Comparison of ENCODE assay signal across 24 mouse cellular contexts in genomic region chr13:75160661-75161060, GRCm38 (mm10).
DNase-seq lines count a peak whose midpoint lies in the region; ATAC-seq and TF ChIP-seq lines count a peak whose summit lies in the region.
"Had no signal": no experiment of that assay in that cellular context is flagged by ENCODE, and none has a peak within 500 bp of the region (broad histone marks: within the 10 kb centered on the region; RNA-seq: fewer than 3 reads in every experiment).

No protein-coding gene starts in this region.

- no peak for TF ChIP-seq CTCF in brain, embryonic 14.5 days (IDR thresholded peaks at IDR 0.05; ENCODE audit: borderline replicate concordance, extremely low read depth, insufficient read depth, insufficient read length)

- H3K36me3 ChIP-seq in midbrain, embryonic 14.5 days (ENCODE audit: control insufficient read depth, insufficient read depth, low read length) = no peaks in the 10 kb centered on the region
- H3K36me3 ChIP-seq: embryonic facial prominence, embryonic 13.5 days; embryonic facial prominence, embryonic 15.5 days; forebrain, embryonic 10.5 days; forebrain, embryonic 12.5 days had no signal

- peak; percentile 6 for DNase-seq in testis, postnatal 14 days (ENCODE audit: low spot score)
- no peak for DNase-seq in testis, postnatal 10 days (ENCODE audit: low spot score)
- DNase-seq in brain, embryonic 14.5 days (ENCODE audit: low read depth) = peak; percentile 5
- no peak for DNase-seq in thymus, postnatal 36 days
- no peak for DNase-seq in midbrain, embryonic 14.5 days
- DNase-seq: adrenal gland, adult 8-10 months; adrenal gland, postnatal 14 days; adrenal gland, postnatal 36 days; cerebellum, adult 11 months; cerebellum, adult 18-20 months; cerebellum, adult 8-10 months; cerebellum, adult 9-11 months; cerebellum, postnatal 14 days; cerebellum, postnatal 36 days; embryo, embryonic 11 days had no signal

- H3K27me3 ChIP-seq in midbrain, embryonic 14.5 days (ENCODE audit: control insufficient read depth, insufficient read depth, low read length) = no peaks in the 10 kb centered on the region
- H3K27me3 ChIP-seq: embryonic facial prominence, embryonic 13.5 days; embryonic facial prominence, embryonic 15.5 days; forebrain, embryonic 12.5 days had no signal

- no peak overlapping the region for H3K27ac ChIP-seq in midbrain, embryonic 14.5 days (replicated peaks; ENCODE audit: low read depth, low read length)
- H3K27ac ChIP-seq: embryonic facial prominence, embryonic 13.5 days; embryonic facial prominence, embryonic 15.5 days; forebrain, embryonic 10.5 days; forebrain, embryonic 12.5 days had no signal

- 21% methylated on average over 1 of the region's 1 CpGs for WGBS in midbrain, embryonic 14.5 days

- no peak for TF ChIP-seq POLR2A in brain, embryonic 14.5 days (IDR thresholded peaks at IDR 0.05; ENCODE audit: borderline replicate concordance, extremely low read depth, insufficient read depth, insufficient read length, poor library complexity, severe bottlenecking)

- H3K4me1 ChIP-seq in midbrain, embryonic 14.5 days (ENCODE audit: control insufficient read depth, insufficient read depth, low read length) = no peaks in the 10 kb centered on the region
- H3K4me1 ChIP-seq: embryonic facial prominence, embryonic 13.5 days; embryonic facial prominence, embryonic 15.5 days; forebrain, embryonic 10.5 days; forebrain, embryonic 12.5 days had no signal

- no peak overlapping the region for H3K9ac ChIP-seq in midbrain, embryonic 14.5 days (replicated peaks; ENCODE audit: low read length)
- H3K9ac ChIP-seq: embryonic facial prominence, embryonic 13.5 days; embryonic facial prominence, embryonic 15.5 days; forebrain, embryonic 12.5 days had no signal

- H3K4me3 ChIP-seq in midbrain, embryonic 14.5 days (replicated peaks; ENCODE audit: low read depth, low read length) = no peak overlapping the region
- H3K4me3 ChIP-seq: embryonic facial prominence, embryonic 13.5 days; embryonic facial prominence, embryonic 15.5 days; erythroblast, embryonic 14.5 days; forebrain, embryonic 10.5 days; forebrain, embryonic 12.5 days had no signal

- H3K4me2 ChIP-seq in midbrain, embryonic 14.5 days (ENCODE audit: low read length) = no peak overlapping the region
- H3K4me2 ChIP-seq: embryonic facial prominence, embryonic 13.5 days; embryonic facial prominence, embryonic 15.5 days; forebrain, embryonic 12.5 days had no signal

- H3K9me3 ChIP-seq in midbrain, embryonic 14.5 days (ENCODE audit: control insufficient read depth, low read length) = no peaks in the 10 kb centered on the region
- H3K9me3 ChIP-seq: embryonic facial prominence, embryonic 13.5 days; embryonic facial prominence, embryonic 15.5 days; forebrain, embryonic 10.5 days; forebrain, embryonic 12.5 days had no signal

- no peak for ATAC-seq in midbrain, embryonic 14.5 days (ENCODE audit: low FRiP score, low TSS enrichment)
- ATAC-seq: activated CD4-positive, CD25-positive, alpha-beta regulatory T cell, adult 4 months; forebrain, embryonic 14.5 days; forebrain, embryonic 16.5 days; Patski had no signal

Comparison
In these comparisons a context has a peak if more than half of its experiments do, and no peak if none do; other contexts are left out.
1. DNase-seq: peak in testis, postnatal 14 days (single experiment) and brain, embryonic 14.5 days (single experiment); none in testis, postnatal 10 days (single experiment), thymus, postnatal 36 days (0 of 2) and midbrain, embryonic 14.5 days (single experiment).